Mouse (Mus musculus): ENCODE data around the gene Kcnmb1.

GRCm38 (mm10) chr11:33974341-33975040 lies 11.7 kb downstream of the Kcnmb1 start:
- TF ChIP-seq CTCF (IDR thresholded peaks at IDR 0.05; ENCODE audit: extremely low read depth, insufficient read depth, insufficient read length, insufficient replicate concordance) = no peak
- TF ChIP-seq POLR2A (IDR thresholded peaks at IDR 0.05; ENCODE audit: low read depth, low read length) = no peak
